Mouse (Mus musculus) E14TG2a.4 (cell line): ENCODE results near the gene Nkap.
"Not testable (repeated sequence)": the region's sequence is repeated elsewhere in the genome, so short reads cannot be mapped to it uniquely, and the experiment has no call there.

ENCODE experiments used
- H3K27me3 ChIP-seq: 2 replicates; pipeline ENCODE4 v1.6.1; 2014; ENCODE audit warnings: low read length, control low read depth; ENCODE audit not compliant: insufficient read depth
- H3K36me3 ChIP-seq: 2 replicates; pipeline ENCODE4 v1.6.1; 2014; ENCODE audit warnings: low read length, control low read depth; ENCODE audit not compliant: insufficient read depth
- H3K4me1 ChIP-seq: replicated peaks from 2 replicates; pipeline ENCODE4 v1.6.1; 2014; ENCODE audit warnings: low read depth, low read length, control low read depth
- H3K4me3 ChIP-seq: replicated peaks from 2 replicates; pipeline ENCODE4 v1.5.1; 2014; ENCODE audit warnings: mild to moderate bottlenecking, low read length
- H3K9me3 ChIP-seq: 2 replicates; pipeline ENCODE4 v1.6.1; 2014; ENCODE audit warnings: low read length, control low read depth
- CTCF ChIP-seq: conservative IDR thresholded peaks from 2 replicates; pipeline ENCODE4 v1.5.1; 2014; ENCODE audit warnings: low read length
- NANOG ChIP-seq: IDR thresholded peaks from 2 replicates; pipeline ENCODE4 v1.6.1; 2014; ENCODE audit warnings: borderline replicate concordance, low read length, mixed read lengths
- POU5F1 ChIP-seq: IDR thresholded peaks from 2 replicates; pipeline ENCODE4 v1.6.1; 2014; ENCODE audit warnings: low read length, borderline replicate concordance

The Nkap gene

GRCm38 (mm10) chrX:37120212-37120611 lies 6.4 kb upstream of the Nkap start:
- H3K36me3 ChIP-seq = no peaks in the 10 kb centered on the region
- no peak overlapping the region for H3K4me3 ChIP-seq
- H3K9me3 ChIP-seq = no peaks in the 10 kb centered on the region
- H3K27me3 ChIP-seq = no peaks in the 10 kb centered on the region; the same call in 1 of the 2 replicates
- TF ChIP-seq CTCF = no peak
- no peak for TF ChIP-seq NANOG
- TF ChIP-seq POU5F1 = no peak
- no peaks in the 10 kb centered on the region; the same call in 1 of the 2 replicates for H3K4me1 ChIP-seq

DNA sequence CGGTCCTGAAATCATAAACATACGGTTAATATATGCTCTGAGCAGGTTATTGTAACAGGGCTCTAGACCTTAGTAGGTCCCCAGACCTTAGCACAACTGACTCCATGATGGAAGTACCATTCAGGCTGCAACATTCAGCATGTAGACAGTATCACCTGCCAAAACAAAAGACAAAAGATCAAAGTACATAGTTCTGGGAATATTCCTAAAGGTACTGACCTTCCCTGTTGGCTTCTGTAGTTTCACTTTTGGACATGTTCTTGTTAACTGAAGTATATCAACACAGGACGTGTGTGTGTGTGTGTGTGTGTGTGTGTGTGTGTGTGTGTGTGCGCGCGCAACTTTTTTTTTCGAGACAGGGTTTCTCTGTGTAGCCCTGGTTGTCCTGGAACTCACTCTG lies 1.1 kb upstream of the Nkap start:
- H3K4me1 ChIP-seq = 0 out of 2 replicates have a peak, but pooled peaks cover 7% of the 10 kb centered on the region
- no peak overlapping the region for H3K4me3 ChIP-seq
- no peaks in the 10 kb centered on the region for H3K36me3 ChIP-seq
- TF ChIP-seq POU5F1 = no peak
- no peak for TF ChIP-seq NANOG
- no peak for TF ChIP-seq CTCF
- no peaks in the 10 kb centered on the region for H3K9me3 ChIP-seq
- no peaks in the 10 kb centered on the region for H3K27me3 ChIP-seq

DNA sequence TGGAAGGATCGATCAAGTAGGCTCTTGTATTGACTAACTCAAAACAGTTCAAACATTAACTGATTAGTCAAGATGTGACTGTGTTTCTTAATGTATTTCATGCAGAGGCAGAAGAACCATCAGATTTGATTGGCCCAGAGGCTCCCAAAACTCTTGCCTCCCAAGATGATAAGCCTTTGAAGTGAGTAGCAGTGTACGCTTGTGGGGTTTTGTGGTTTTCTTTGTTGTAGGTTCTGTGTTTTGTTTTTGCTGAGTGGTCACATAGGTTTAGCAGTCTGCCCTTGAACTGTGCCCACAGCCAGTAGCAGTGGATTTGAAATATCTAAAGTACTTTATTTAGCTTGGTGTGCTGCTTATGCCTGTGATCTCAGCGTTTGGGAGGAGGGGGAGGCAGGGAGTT lies 15.1 kb downstream of the Nkap start:
- no peaks in the 10 kb centered on the region for H3K27me3 ChIP-seq
- TF ChIP-seq CTCF (no peak), NANOG (no peak), POU5F1 (no peak)
- no peaks in the 10 kb centered on the region for H3K9me3 ChIP-seq
- H3K36me3 ChIP-seq = peaks cover 54% of the 10 kb centered on the region
- no peaks in the 10 kb centered on the region for H3K4me1 ChIP-seq
- H3K4me3 ChIP-seq = no peak overlapping the region

DNA sequence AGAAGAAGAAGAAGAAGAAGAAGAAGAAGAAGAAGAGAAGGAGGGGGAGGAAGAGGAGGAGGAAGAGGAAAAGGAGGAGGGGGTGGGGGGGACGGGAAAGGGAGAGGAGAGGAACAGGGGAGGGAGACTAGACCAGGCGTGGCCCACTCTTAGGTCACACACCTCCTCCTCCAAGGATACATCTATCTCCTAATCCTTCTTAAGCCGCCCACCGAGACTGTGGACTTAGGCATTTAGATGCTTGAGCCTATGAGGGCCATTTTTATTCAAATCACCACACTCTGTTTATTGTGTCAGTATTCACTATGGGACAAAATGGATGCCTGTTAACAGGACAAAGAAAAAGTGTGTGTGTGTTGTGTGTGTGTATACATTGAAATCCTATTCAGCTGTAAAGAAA lies 17.9 kb downstream of the Nkap start:
- H3K9me3 ChIP-seq, H3K27me3 ChIP-seq, H3K4me3 ChIP-seq, H3K4me1 ChIP-seq: not testable (repeated sequence)
- peaks cover 45% of the 10 kb centered on the region for H3K36me3 ChIP-seq

GRCm38 (mm10) chrX:37144954-37145353 lies 18.4 kb downstream of the Nkap start:
- no peaks in the 10 kb centered on the region for H3K4me1 ChIP-seq
- no peaks in the 10 kb centered on the region for H3K27me3 ChIP-seq
- TF ChIP-seq CTCF (0 out of 2 replicates have a peak, but pooled peaks have one; percentile 5), POU5F1 (no peak), NANOG (no peak)
- no peak overlapping the region for H3K4me3 ChIP-seq
- H3K36me3 ChIP-seq = peaks cover 45% of the 10 kb centered on the region
- H3K9me3 ChIP-seq = no peaks in the 10 kb centered on the region

- H3K4me3 ChIP-seq = no peak overlapping the region
- TF ChIP-seq POU5F1 = no peak
- TF ChIP-seq CTCF = peak; percentile 47
- no peaks in the 10 kb centered on the region for H3K4me1 ChIP-seq
- H3K36me3 ChIP-seq = peaks cover 8% of the 10 kb centered on the region
- H3K27me3 ChIP-seq = no peaks in the 10 kb centered on the region
- H3K9me3 ChIP-seq = no peaks in the 10 kb centered on the region
These were observed 31.2 kb downstream of the Nkap start for GRCm38 (mm10) chrX:37157839-37158238.

- 0 out of 2 replicates have a peak, but pooled peaks cover 4% of the 10 kb centered on the region for H3K4me1 ChIP-seq
- H3K27me3 ChIP-seq = peaks cover 8% of the 10 kb centered on the region; the same call in 1 of the 2 replicates
- no peaks in the 10 kb centered on the region; the same call in 1 of the 2 replicates for H3K36me3 ChIP-seq
- no peaks in the 10 kb centered on the region for H3K9me3 ChIP-seq
- TF ChIP-seq POU5F1 (no peak), NANOG (no peak), CTCF (no peak)
- H3K4me3 ChIP-seq = no peak overlapping the region
These were observed 34.6 kb downstream of the Nkap start for GRCm38 (mm10) chrX:37161169-37161568.

GRCm38 (mm10) chrX:37163115-37163514 lies 36.5 kb downstream of the Nkap start:
- 0 out of 2 replicates have a peak, but pooled peaks cover 4% of the 10 kb centered on the region for H3K4me1 ChIP-seq
- no peaks in the 10 kb centered on the region for H3K9me3 ChIP-seq
- peak overlapping the region; percentile 43 for H3K4me3 ChIP-seq
- no peaks in the 10 kb centered on the region for H3K36me3 ChIP-seq
- H3K27me3 ChIP-seq = peaks cover 8% of the 10 kb centered on the region; the same call in 1 of the 2 replicates
- TF ChIP-seq CTCF = no peak
- no peak for TF ChIP-seq NANOG
- TF ChIP-seq POU5F1 = no peak

- TF ChIP-seq NANOG (no peak), CTCF (peak; percentile 56), POU5F1 (no peak)
- H3K36me3 ChIP-seq = no peaks in the 10 kb centered on the region
- H3K4me1 ChIP-seq = 0 out of 2 replicates have a peak, but pooled peaks cover 4% of the 10 kb centered on the region
- no peak overlapping the region for H3K4me3 ChIP-seq
- peaks cover 8% of the 10 kb centered on the region; the same call in 1 of the 2 replicates for H3K27me3 ChIP-seq
- no peaks in the 10 kb centered on the region for H3K9me3 ChIP-seq
These were observed 40.5 kb downstream of the Nkap start for GRCm38 (mm10) chrX:37167085-37167484.
